Mouse (Mus musculus): Measurements from ENCODE around the gene Sobp.

DNA sequence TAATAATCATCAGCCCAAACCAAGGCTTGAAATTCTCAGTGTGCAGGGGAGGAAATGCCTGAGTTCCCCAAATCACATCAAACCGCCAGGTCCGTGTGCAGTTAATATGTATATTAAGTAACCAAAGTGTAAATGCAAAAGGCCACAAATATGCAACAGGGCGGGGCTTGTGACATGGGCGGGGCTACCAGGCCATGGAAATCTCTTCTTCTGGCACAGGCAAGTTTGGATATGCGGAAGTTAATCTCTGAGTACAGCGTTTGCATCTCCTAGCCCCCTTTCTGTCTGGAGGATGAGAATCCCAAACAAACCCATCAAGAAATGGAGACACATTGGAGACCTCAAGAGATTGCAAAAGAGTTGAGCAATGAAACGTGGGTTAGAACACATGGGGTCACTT is 168.7 kb downstream of the Sobp start:
- TF ChIP-seq CTCF (IDR thresholded peaks at IDR 0.05; ENCODE audit: low read depth) (no peak), EP300 (optimal IDR thresholded peaks at IDR 0.05) (no peak)
